Mouse (Mus musculus) thymus, adult 2 months (tissue): ENCODE data around the gene Myl4.

Experiments used
- CTCF ChIP-seq: fragments of 200-500 bp; IDR thresholded peaks from 2 replicates; pipeline ENCODE4 v1.5.1; 2012; ENCODE audit warnings: mild to moderate bottlenecking, control low read depth, low read length, moderate library complexity, borderline replicate concordance; ENCODE audit not compliant: control insufficient read depth, poor library complexity, insufficient read depth; ENCODE audit errors: extremely low read depth
- POLR2A ChIP-seq: fragments of 200-500 bp; IDR thresholded peaks from 2 replicates; pipeline ENCODE4 v1.6.1; 2012; ENCODE audit warnings: mild to moderate bottlenecking, low read length, control low read depth, moderate library complexity; ENCODE audit not compliant: control insufficient read depth, poor library complexity, insufficient read depth; ENCODE audit errors: extremely low read depth

DNA sequence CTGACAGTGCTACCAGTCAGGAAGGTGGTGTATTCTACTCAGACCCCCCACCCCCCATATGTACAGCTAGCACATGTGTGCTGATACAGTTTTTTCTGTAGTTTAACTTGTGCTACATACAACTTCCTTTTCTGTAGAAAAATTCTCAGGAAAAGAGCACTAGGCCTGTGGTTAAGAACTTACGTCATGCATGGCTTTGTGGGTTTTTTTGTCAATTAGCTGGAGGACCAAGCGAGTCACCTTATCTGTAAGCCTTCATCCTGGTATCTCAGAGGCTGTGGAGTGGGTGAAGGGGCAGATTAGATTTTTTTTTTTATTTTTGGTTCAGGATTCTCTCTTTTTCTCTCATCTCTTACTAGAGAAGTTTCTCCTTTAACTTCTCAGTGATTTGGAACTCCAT is 63.7 kb downstream of the Myl4 start:
- TF ChIP-seq CTCF, result no peak
- no peak for TF ChIP-seq POLR2A
